Mouse (Mus musculus): ENCODE measurements around the gene Defa2.
"Not testable (repeated sequence)": the region's sequence is repeated elsewhere in the genome, so short reads cannot be mapped to it uniquely, and the experiment has no call there.

Defa2 gene

DNA sequence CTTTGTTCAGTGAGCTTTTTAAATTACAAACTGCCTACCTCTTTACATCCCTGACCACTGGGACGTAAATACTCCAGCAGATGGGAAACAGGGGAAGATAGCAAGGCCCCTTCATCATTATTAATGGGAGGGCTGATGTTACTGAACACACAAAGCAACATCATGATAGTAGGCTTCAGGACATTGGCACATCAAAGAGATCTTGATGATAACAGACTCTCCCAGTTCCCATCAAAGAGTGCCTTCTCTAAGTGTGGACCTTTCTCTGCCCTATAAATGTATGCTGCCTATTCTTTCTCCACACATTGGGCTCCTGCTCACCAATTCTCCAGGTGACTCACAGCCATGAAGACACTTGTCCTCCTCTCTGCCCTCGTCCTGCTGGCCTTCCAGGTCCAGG, at the start of gene Defa2:
TSS of gene Defa2 (plus strand) at position 301 of the 400 bp plus-strand sequence.
- ATAC-seq (ENCODE audit: low TSS enrichment): not testable (repeated sequence)

DNA sequence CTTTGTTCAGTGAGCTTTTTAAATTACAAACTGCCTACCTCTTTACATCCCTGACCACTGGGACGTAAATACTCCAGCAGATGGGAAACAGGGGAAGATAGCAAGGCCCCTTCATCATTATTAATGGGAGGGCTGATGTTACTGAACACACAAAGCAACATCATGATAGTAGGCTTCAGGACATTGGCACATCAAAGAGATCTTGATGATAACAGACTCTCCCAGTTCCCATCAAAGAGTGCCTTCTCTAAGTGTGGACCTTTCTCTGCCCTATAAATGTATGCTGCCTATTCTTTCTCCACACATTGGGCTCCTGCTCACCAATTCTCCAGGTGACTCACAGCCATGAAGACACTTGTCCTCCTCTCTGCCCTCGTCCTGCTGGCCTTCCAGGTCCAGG, 13.2 kb downstream of the Defa2 start, which contains the start of gene Defa33:
TSS of gene Defa33 (plus strand) at position 301 of the 400 bp plus-strand sequence.
- ATAC-seq (ENCODE audit: low TSS enrichment): not testable (repeated sequence)

DNA sequence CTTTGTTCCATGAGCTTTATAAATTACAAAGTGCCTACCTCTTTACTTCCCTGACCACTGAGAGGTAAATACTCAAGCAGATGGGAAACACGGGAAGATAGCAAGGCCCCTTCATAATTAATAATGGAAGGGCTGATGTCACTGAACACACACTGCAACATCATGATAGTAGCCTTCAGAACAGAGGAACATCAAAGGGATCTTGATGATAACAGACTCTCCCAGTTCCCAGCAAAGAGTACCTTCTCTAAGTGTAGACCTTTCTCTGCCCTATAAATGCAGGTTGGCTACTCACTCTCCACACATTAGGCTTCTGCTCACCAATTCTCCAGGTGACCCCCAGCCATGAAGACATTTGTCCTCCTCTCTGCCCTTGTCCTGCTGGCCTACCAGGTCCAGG, 48.8 kb downstream of the Defa2 start, which contains the start of gene Defa36:
TSS of gene Defa36 (plus strand) at position 301 of the 400 bp plus-strand sequence.
- ATAC-seq (ENCODE audit: low TSS enrichment): not testable (repeated sequence)
